Mouse (Mus musculus): ENCODE measurements around the gene Hsd17b13. TPM values are rescaled to one million over a fixed set of nuclear protein-coding genes. Genes with fewer than 3 reads are reported as not detected.
"Not testable (repeated sequence)": the region's sequence is repeated elsewhere in the genome, so short reads cannot be mapped to it uniquely, and the experiment has no call there.

Gene Hsd17b13
- polyA plus RNA-seq (2014; fragmentation: Nextera tagmentation; extraction: Ambion mirVana): not detected in 2 replicates

GRCm38 (mm10) chr5:103977297-103977696 lies at the start of gene Hsd17b13:
Gene Hsd17b13 (minus strand): TSS chr5:103977410.
- DNase-seq (ENCODE audit: low spot score): no peak
- H3K27me3 ChIP-seq (ENCODE audit: control insufficient read depth, insufficient read depth, low read length): no peaks in the 10 kb centered on the region
- no peak within 1 kb of the TSS for H3K4me3 ChIP-seq (ENCODE audit: low read depth, low read length)
- no peaks in the 10 kb centered on the region for H3K9me3 ChIP-seq (ENCODE audit: control insufficient read depth, low read length)
- H3K4me2 ChIP-seq (ENCODE audit: low read depth, severe bottlenecking): no peak within 1 kb of the TSS
- no peaks in the 10 kb centered on the region for H3K36me3 ChIP-seq (ENCODE audit: control insufficient read depth, insufficient read depth, low read length)
- ATAC-seq (ENCODE audit: insufficient number of reproducible peaks, low FRiP score, low TSS enrichment, low read depth): no peak
- H3K4me1 ChIP-seq (ENCODE audit: control insufficient read depth, insufficient read depth, low read length): no peaks in the 10 kb centered on the region
- H3K27ac ChIP-seq (replicated peaks; ENCODE audit: low read depth, low read length): no peak within 1 kb of the TSS
- H3K9ac ChIP-seq (ENCODE audit: low read length): no peak within 1 kb of the TSS
- 85% methylated on average over 4 of the region's 4 CpGs for WGBS

- DNase-seq (ENCODE audit: low spot score) (no peak), ATAC-seq (ENCODE audit: insufficient number of reproducible peaks, low FRiP score, low TSS enrichment, low read depth) (no peak)
- H3K9ac ChIP-seq (ENCODE audit: low read length): no peak overlapping the region
- no peak overlapping the region for H3K27ac ChIP-seq (replicated peaks; ENCODE audit: low read depth, low read length)
- no peak overlapping the region for H3K4me2 ChIP-seq (ENCODE audit: low read depth, severe bottlenecking)
- H3K9me3 ChIP-seq (ENCODE audit: control insufficient read depth, low read length): no peaks in the 10 kb centered on the region
- H3K27me3 ChIP-seq (ENCODE audit: control insufficient read depth, insufficient read depth, low read length): no peaks in the 10 kb centered on the region
- H3K4me3 ChIP-seq (ENCODE audit: low read depth, low read length): no peak overlapping the region
- 0 out of 2 replicates have a peak, but pooled peaks cover 3% of the 10 kb centered on the region for H3K4me1 ChIP-seq (ENCODE audit: control insufficient read depth, insufficient read depth, low read length)
- WGBS: 41% methylated on average over 17 of the region's 17 CpGs
- no peaks in the 10 kb centered on the region for H3K36me3 ChIP-seq (ENCODE audit: control insufficient read depth, insufficient read depth, low read length)
Observed at GRCm38 (mm10) chr5:104025245-104025854, 48.1 kb upstream of the Hsd17b13 start.

- Histone ChIP-seq H3K9me3 (ENCODE audit: control insufficient read depth, low read length) (no peaks in the 10 kb centered on the region), H3K4me2 (ENCODE audit: low read depth, severe bottlenecking) (no peak overlapping the region), H3K27ac (replicated peaks; ENCODE audit: low read depth, low read length) (no peak overlapping the region), H3K4me1 (ENCODE audit: control insufficient read depth, insufficient read depth, low read length) (0 out of 2 replicates have a peak, but pooled peaks cover 5% of the 10 kb centered on the region), H3K27me3 (ENCODE audit: control insufficient read depth, insufficient read depth, low read length) (no peaks in the 10 kb centered on the region), H3K36me3 (ENCODE audit: control insufficient read depth, insufficient read depth, low read length) (no peaks in the 10 kb centered on the region), H3K4me3 (ENCODE audit: low read depth, low read length) (no peak overlapping the region), H3K9ac (ENCODE audit: low read length) (no peak overlapping the region)
- WGBS: 65% methylated on average over 11 of the region's 11 CpGs
- DNase-seq (ENCODE audit: low spot score) (no peak), ATAC-seq (ENCODE audit: insufficient number of reproducible peaks, low FRiP score, low TSS enrichment, low read depth) (no peak)
Observed at GRCm38 (mm10) chr5:104024762-104025161, 47.6 kb upstream of the Hsd17b13 start.

- H3K4me3 ChIP-seq (ENCODE audit: low read depth, low read length); ATAC-seq (ENCODE audit: insufficient number of reproducible peaks, low FRiP score, low TSS enrichment, low read depth); H3K9me3 ChIP-seq (ENCODE audit: control insufficient read depth, low read length); H3K4me2 ChIP-seq (ENCODE audit: low read depth, severe bottlenecking); H3K27me3 ChIP-seq (ENCODE audit: control insufficient read depth, insufficient read depth, low read length); H3K36me3 ChIP-seq (ENCODE audit: control insufficient read depth, insufficient read depth, low read length); DNase-seq (ENCODE audit: low spot score); H3K9ac ChIP-seq (ENCODE audit: low read length); H3K4me1 ChIP-seq (ENCODE audit: control insufficient read depth, insufficient read depth, low read length); H3K27ac ChIP-seq (replicated peaks; ENCODE audit: low read depth, low read length): not testable (repeated sequence)
- 80% methylated on average over 5 of the region's 5 CpGs for WGBS
Observed at GRCm38 (mm10) chr5:104024193-104024592, 47.0 kb upstream of the Hsd17b13 start.

GRCm38 (mm10) chr5:104023289-104024020 lies 46.2 kb upstream of the Hsd17b13 start:
- Histone ChIP-seq H3K4me3 (ENCODE audit: low read depth, low read length) (no peak overlapping the region), H3K27me3 (ENCODE audit: control insufficient read depth, insufficient read depth, low read length) (no peaks in the 10 kb centered on the region), H3K36me3 (ENCODE audit: control insufficient read depth, insufficient read depth, low read length) (no peaks in the 10 kb centered on the region), H3K4me2 (ENCODE audit: low read depth, severe bottlenecking) (no peak overlapping the region), H3K27ac (replicated peaks; ENCODE audit: low read depth, low read length) (no peak overlapping the region), H3K9ac (ENCODE audit: low read length) (no peak overlapping the region), H3K4me1 (ENCODE audit: control insufficient read depth, insufficient read depth, low read length) (0 out of 2 replicates have a peak, but pooled peaks cover 5% of the 10 kb centered on the region), H3K9me3 (ENCODE audit: control insufficient read depth, low read length) (no peaks in the 10 kb centered on the region)
- DNase-seq (ENCODE audit: low spot score) (no peak), ATAC-seq (ENCODE audit: insufficient number of reproducible peaks, low FRiP score, low TSS enrichment, low read depth) (no peak)
- 81% methylated on average over 8 of the region's 8 CpGs for WGBS

- H3K4me1 ChIP-seq (ENCODE audit: control insufficient read depth, insufficient read depth, low read length): 0 out of 2 replicates have a peak, but pooled peaks cover 5% of the 10 kb centered on the region
- no peak overlapping the region for H3K4me3 ChIP-seq (ENCODE audit: low read depth, low read length)
- no peaks in the 10 kb centered on the region for H3K27me3 ChIP-seq (ENCODE audit: control insufficient read depth, insufficient read depth, low read length)
- DNase-seq (ENCODE audit: low spot score) (no peak), ATAC-seq (ENCODE audit: insufficient number of reproducible peaks, low FRiP score, low TSS enrichment, low read depth) (no peak)
- no peaks in the 10 kb centered on the region for H3K9me3 ChIP-seq (ENCODE audit: control insufficient read depth, low read length)
- no peaks in the 10 kb centered on the region for H3K36me3 ChIP-seq (ENCODE audit: control insufficient read depth, insufficient read depth, low read length)
- H3K9ac ChIP-seq (ENCODE audit: low read length): no peak overlapping the region
- H3K4me2 ChIP-seq (ENCODE audit: low read depth, severe bottlenecking): peak overlapping the region; percentile 66
- H3K27ac ChIP-seq (replicated peaks; ENCODE audit: low read depth, low read length): no peak overlapping the region
- 28% methylated on average over 5 of the region's 5 CpGs for WGBS
Observed at GRCm38 (mm10) chr5:104022558-104022957, 45.3 kb upstream of the Hsd17b13 start.

GRCm38 (mm10) chr5:104021597-104022378 lies 44.6 kb upstream of the Hsd17b13 start, which contains the start of gene Hsd17b11:
Gene Hsd17b11 (minus strand): TSS chr5:104021919.
- peak within 1 kb of the TSS; percentile 75 for H3K27ac ChIP-seq (replicated peaks; ENCODE audit: low read depth, low read length)
- WGBS: under 1% methylated on average over 31 of the region's 31 CpGs

GRCm38 (mm10) chr5:104011419-104011818 lies 34.2 kb upstream of the Hsd17b13 start:
- no peaks in the 10 kb centered on the region for H3K27me3 ChIP-seq (ENCODE audit: control insufficient read depth, insufficient read depth, low read length)
- ATAC-seq (ENCODE audit: insufficient number of reproducible peaks, low FRiP score, low TSS enrichment, low read depth): no peak
- H3K4me1 ChIP-seq (ENCODE audit: control insufficient read depth, insufficient read depth, low read length): no peaks in the 10 kb centered on the region

More at GRCm38 (mm10) chr5:104021597-104022378, 44.6 kb upstream of the Hsd17b13 start, which contains the start of gene Hsd17b11:
- ATAC-seq (ENCODE audit: insufficient number of reproducible peaks, low FRiP score, low TSS enrichment, low read depth): peak; percentile 89
- H3K4me2 ChIP-seq (ENCODE audit: low read depth, severe bottlenecking): peak within 1 kb of the TSS; percentile 66
- peak within 1 kb of the TSS; percentile 53 for H3K4me3 ChIP-seq (ENCODE audit: low read depth, low read length)
- no peaks in the 10 kb centered on the region for H3K36me3 ChIP-seq (ENCODE audit: control insufficient read depth, insufficient read depth, low read length)
- DNase-seq (ENCODE audit: low spot score): peak; percentile 84
- no peaks in the 10 kb centered on the region for H3K27me3 ChIP-seq (ENCODE audit: control insufficient read depth, insufficient read depth, low read length)
- H3K4me1 ChIP-seq (ENCODE audit: control insufficient read depth, insufficient read depth, low read length): 0 out of 2 replicates have a peak, but pooled peaks cover 5% of the 10 kb centered on the region
- no peaks in the 10 kb centered on the region for H3K9me3 ChIP-seq (ENCODE audit: control insufficient read depth, low read length)
- peak within 1 kb of the TSS; percentile 64 for H3K9ac ChIP-seq (ENCODE audit: low read length)

More at GRCm38 (mm10) chr5:104011419-104011818, 34.2 kb upstream of the Hsd17b13 start:
- DNase-seq (ENCODE audit: low spot score): no peak
- Histone ChIP-seq H3K4me3 (ENCODE audit: low read depth, low read length) (no peak overlapping the region), H3K9ac (ENCODE audit: low read length) (no peak overlapping the region), H3K4me2 (ENCODE audit: low read depth, severe bottlenecking) (no peak overlapping the region), H3K36me3 (ENCODE audit: control insufficient read depth, insufficient read depth, low read length) (no peaks in the 10 kb centered on the region), H3K27ac (replicated peaks; ENCODE audit: low read depth, low read length) (no peak overlapping the region), H3K9me3 (ENCODE audit: control insufficient read depth, low read length) (no peaks in the 10 kb centered on the region)

Data from limb, embryonic 11.5 days (tissue).